Mouse (Mus musculus): ENCODE measurements around the gene Hpcal4.
"Not testable (repeated sequence)": the region's sequence is repeated elsewhere in the genome, so short reads cannot be mapped to it uniquely, and the experiment has no call there.

The Hpcal4 gene

DNA sequence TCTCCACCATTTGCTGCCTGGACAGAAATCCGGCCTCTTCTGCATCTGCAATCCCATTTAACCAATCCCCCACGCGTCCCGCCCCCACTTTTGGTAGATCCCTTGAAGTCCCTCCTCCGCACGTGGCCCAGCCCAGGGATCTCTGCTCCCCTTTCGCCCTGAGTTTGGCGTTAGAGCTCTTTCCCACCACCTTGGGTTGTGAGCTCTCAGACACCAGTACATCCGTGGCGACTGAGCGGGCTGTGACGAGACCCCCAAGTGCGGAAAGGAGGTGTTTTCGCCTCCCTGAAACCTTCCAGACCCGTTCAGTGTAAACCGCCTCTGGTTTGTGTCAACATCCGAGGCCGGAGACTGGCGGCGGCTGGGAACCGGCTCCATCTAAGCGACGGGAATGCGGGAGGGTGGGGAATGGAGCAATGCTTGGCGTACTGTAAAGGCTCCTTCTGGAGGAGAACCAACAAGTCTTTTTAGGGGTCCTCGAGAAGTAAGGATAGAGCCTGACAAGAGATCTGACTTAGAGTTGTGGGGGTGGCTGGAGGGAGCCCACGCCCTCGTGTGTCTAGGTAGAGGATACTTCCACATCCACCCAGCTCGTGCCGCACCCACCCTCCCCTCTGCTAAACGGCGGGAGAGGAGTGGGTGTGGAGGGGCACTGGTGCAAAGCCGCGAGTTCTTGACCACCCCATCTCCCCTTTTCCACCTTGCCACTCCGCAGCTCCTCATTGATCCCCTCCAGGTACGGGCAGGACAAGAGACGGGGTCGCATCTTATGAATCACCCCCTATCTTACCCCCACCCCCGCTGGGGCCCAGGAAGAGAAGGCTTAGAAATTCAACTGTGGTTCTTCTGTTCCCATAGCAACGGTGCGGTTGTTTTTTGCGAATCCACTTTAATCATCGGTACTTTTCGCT, at the start of gene Hpcal4:
TSS of gene Hpcal4 (plus strand) at position 900 of the 911 bp plus-strand sequence.
- no peak for DNase-seq

DNA sequence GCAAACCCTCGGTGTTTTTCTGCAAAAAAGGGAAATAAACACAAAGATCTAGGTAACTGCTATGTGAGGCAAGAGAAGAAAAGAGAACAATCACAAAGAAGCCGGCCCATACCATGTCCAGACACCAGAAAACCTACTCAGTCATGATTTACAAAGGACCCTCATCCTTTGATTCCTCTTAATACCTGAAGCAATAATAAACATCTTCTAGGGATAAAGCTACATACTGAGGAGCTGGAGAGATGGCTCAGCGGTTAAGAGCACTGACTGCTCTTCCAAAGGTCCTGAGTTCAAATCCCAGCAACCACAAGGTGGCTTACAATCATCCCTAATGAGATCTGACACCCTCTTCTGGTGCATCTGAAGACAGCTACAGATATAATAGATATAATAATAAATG, 45.5 kb upstream of the Hpcal4 start:
- no peak for DNase-seq

- DNase-seq: peak; percentile 87
These were observed 43.4 kb upstream of the Hpcal4 start, which contains the start of gene Ppie for GRCm38 (mm10) chr4:123139513-123140154. Gene Ppie (minus strand): TSS chr4:123139951.

- peak; percentile 15 for DNase-seq
These were observed 35.4 kb upstream of the Hpcal4 start for GRCm38 (mm10) chr4:123147446-123148150.

DNA sequence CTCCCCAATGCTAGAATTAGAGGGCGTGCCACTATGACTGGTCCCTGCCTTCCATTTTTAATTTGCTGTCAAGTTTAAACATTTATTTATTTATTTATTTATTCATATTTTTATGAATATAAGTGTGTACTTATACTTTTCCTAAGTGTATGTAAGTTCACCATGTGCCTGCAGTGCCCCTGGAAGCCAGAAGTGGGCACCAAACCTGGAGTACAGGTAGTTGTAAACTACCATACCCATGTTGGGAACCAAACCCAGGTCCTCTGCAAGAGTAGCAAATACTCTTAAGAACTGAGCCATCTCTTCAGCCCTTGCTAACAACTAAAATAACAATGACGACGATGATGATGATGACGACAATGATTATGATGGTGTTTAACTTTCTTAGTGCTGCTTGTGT, 31.0 kb upstream of the Hpcal4 start:
- peak; percentile 26 for DNase-seq

GRCm38 (mm10) chr4:123152976-123153375, 30.1 kb upstream of the Hpcal4 start:
- DNase-seq: no peak

- DNase-seq: no peak
These were observed 28.0 kb upstream of the Hpcal4 start for GRCm38 (mm10) chr4:123155004-123155403.

GRCm38 (mm10) chr4:123155427-123155826, 27.6 kb upstream of the Hpcal4 start:
- DNase-seq: no peak

DNA sequence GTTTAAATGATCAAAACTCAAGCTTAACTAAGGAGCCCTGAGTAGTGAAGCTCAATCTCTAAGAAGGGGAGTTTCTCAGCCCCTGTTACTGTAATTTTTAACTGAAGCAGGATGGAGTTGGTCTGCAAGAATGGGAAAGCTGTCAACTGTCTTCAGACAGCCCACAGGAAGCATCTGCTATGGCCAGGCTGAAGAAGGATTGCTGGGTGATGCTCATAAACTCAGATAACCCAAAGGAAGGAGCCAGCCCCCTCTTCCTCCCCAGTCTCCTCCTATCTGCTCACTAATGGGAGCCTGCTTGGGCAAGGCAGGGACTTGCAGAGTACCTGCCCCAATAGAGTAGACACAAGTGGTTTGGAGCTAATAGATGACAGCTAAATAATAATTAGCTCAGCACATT, 27.2 kb upstream of the Hpcal4 start:
- DNase-seq: no peak

GRCm38 (mm10) chr4:123160571-123160970, 22.5 kb upstream of the Hpcal4 start:
- DNase-seq: no peak

DNA sequence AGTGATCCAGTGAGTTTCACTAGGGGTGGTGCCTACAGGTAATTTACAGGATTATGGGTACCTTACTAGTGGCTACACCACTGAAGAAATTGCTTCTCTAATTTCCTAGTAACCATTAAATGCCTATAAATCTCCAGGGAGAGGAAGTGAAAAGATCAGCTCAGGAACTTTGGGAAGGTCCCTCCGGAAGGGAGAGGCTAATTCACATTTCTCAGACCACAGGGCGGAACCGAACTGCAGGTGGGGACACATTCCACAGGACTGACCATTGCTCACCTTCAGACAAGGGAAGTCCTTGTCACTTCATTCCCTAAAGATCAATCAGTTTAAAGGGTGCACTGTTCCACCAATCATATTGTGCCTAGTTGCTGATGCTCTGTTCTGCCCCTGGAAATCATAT, 21.8 kb upstream of the Hpcal4 start:
- not testable (repeated sequence) for DNase-seq

GRCm38 (mm10) chr4:123162305-123162917, 20.6 kb upstream of the Hpcal4 start:
- no peak for DNase-seq

DNA sequence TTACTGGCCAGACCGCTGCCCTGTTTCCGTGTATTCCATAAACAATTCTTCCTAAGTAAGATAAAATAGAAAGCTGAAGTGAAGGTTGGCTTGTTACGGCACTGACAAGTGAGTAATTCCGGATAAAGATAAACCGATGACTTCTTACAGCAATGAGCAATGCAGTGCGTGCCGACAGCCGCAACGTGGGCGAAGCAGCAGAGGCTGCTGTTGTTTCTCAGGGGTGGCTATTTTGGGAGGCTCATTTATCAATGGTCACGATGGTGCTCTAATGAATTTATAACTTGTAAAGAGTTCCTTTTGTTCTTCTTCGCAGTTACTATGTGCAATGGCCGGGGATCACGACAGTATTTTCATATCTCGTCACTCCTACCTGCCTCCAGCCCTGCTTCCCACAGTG, 18.9 kb upstream of the Hpcal4 start:
- DNase-seq: no peak

GRCm38 (mm10) chr4:123171811-123172210, 11.2 kb upstream of the Hpcal4 start:
- DNase-seq: no peak

DNA sequence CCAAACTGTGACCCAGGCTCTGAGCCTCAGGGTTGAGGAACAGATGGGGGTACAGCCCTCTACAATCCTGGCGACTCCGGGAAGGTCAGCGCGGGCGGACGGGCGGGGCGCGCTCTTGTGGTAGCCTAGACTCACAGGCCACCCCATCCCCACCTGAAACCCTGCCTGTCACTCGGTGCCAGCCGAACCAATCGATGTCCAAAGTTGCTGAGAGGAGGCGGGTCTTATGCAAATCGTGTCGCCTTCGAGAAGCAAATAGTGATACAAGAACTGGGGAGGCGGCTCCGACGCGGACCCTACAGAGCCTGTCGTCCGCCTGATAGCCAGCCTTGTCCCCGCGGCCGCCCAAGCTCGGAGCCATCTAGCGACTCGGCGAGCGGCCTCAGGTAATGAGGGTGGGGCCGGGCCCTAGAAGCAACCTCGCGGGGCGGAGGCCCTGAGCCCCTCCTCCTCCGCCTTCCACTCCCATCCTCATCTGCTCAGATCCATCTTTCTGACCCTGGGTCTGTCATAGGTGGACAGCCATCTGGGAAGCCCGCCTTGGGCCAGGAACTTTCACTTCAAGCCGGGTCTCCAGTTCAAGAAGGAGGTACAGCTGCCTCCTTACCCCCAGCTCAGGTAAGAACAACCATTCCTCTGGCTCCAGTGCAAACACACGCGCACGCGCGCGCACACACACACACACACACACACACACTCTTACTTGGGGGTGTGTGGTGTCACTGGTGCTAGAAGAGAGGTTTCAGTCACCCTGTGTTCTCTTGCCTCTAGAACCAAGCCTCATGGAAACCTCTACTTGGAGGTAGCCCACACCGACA, 421 bp downstream of the Hpcal4 start:
- peak; percentile 59 for DNase-seq

DNA sequence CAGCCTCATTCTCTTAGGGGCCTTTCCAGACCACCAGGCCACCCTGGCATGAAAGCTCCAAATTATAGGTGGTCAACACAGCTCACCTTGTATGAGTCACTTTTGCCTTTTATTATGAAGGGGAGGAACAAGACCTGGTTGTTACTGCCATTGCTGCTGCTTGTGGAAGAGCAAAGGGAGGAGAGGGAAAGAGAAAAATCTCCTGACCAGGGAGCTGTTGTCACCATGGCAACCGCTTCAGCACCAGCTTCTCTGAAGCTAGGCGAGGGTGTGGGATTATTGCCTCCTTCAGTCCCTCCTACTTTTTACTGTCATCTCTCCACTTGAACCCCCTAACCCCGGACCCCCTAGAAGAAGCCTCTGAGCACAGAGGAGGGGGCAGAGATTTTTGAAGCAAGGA, 1.8 kb downstream of the Hpcal4 start:
- no peak for DNase-seq

GRCm38 (mm10) chr4:123192336-123192735, 9.3 kb downstream of the Hpcal4 start:
- DNase-seq: no peak

DNA sequence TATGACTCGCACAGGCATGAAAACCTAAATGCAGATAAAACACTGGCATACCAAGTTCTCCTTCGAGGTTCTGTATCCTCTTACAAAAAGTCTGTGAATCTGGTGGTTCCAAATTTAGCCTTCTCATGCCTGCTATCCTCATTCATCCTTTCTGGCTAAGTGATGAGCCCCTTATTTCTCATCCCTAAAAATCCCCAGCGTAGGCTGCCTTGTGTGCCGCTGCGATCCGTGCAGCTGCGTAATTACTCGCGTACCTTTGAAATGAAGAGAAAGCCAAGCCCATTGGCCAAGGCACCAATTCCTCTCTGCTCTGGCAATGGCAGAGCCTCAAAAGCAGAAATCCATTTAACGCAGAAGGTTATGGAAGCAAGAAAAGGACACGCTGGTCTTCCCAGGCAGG, 10.8 kb downstream of the Hpcal4 start:
- DNase-seq: no peak

- DNase-seq: no peak
These were observed 13.7 kb downstream of the Hpcal4 start for GRCm38 (mm10) chr4:123196695-123197094.

DNA sequence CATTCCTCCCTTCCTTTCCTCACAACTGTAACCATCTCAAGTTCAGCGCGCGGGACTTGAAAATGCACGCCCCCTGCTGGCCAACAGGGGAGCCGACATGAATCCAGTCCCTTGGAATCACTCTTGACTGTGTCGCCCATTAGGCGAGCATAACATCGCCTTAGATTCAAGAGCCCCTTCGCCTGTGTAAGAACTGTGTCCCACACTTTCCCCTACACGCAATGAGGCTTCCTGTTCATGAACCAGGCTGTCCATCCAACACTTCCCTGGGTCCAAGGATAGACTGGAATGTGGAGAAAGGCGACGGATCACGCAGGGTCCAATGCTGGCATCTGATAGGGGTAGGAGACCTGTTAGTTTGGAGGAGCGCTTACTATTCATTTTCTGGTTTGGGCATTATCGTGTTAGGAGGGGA, 17.8 kb downstream of the Hpcal4 start:
- DNase-seq: peak; percentile 76

GRCm38 (mm10) chr4:123201186-123202093, 18.4 kb downstream of the Hpcal4 start, which contains the start of gene Nt5c1a:
Gene Nt5c1a (plus strand): TSS chr4:123201504.
- no peak for DNase-seq
